Mouse (Mus musculus): ENCODE measurements at regions not wholly inside any gene's neighbourhood (a gene's known extent, or its start where the extent isn't known, plus 50 kb on each side); places are given as distances from the start of the nearest gene placed in this dataset.

- H3K4me1 ChIP-seq (replicated peaks; ENCODE audit: control insufficient read depth, insufficient read depth, low read length), result no peaks in the 10 kb centered on the region
- H3K36me3 ChIP-seq (ENCODE audit: control insufficient read depth, insufficient read depth, low read length), result no peaks in the 10 kb centered on the region
- H3K27me3 ChIP-seq (ENCODE audit: control insufficient read depth, insufficient read depth, low read length), result no peaks in the 10 kb centered on the region
- no peak overlapping the region for H3K27ac ChIP-seq (ENCODE audit: low read depth, low read length)
- 64% methylated on average over 11 of the region's 11 CpGs for WGBS
- DNase-seq (ENCODE audit: low spot score) (peak; percentile 19), ATAC-seq (ENCODE audit: low FRiP score) (no peak)
- H3K4me3 ChIP-seq (ENCODE audit: low read depth, low read length), result no peak overlapping the region
- H3K9ac ChIP-seq (ENCODE audit: low read depth, low read length), result no peak overlapping the region
- H3K4me2 ChIP-seq (replicated peaks; ENCODE audit: low read depth, low read length), result no peak overlapping the region
- no peaks in the 10 kb centered on the region for H3K9me3 ChIP-seq (ENCODE audit: control insufficient read depth, low read length)
Observed at GRCm38 (mm10) chr14:123187270-123188058, 203.6 kb upstream of the Tmtc4 start.

DNA sequence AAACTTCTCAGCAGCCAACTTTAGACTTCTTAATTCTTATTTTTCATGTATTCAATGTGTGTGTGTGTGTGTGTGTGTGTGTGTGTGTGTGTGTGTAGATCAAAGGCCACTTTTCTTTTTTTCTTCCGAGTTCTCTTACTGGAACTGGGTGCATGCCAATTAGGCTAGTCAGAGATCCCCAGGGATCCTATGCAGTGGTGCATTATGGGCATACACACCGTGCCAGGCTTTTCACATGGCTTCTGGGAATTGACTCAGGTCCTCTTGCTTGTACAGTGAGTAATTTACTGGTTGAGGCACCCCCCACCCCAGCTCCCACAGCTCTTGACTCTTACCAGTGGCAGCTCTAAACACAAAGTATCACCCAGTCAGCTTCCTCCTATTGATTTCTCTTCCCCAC, 189.3 kb upstream of the Tmtc4 start:
- Histone ChIP-seq H3K4me3 (ENCODE audit: low read depth, low read length) (no peak overlapping the region), H3K27ac (ENCODE audit: low read depth, low read length) (no peak overlapping the region), H3K9me3 (ENCODE audit: control insufficient read depth, low read length) (no peaks in the 10 kb centered on the region), H3K9ac (ENCODE audit: low read depth, low read length) (no peak overlapping the region), H3K36me3 (ENCODE audit: control insufficient read depth, insufficient read depth, low read length) (no peaks in the 10 kb centered on the region), H3K4me2 (replicated peaks; ENCODE audit: low read depth, low read length) (no peak overlapping the region), H3K27me3 (ENCODE audit: control insufficient read depth, insufficient read depth, low read length) (no peaks in the 10 kb centered on the region), H3K4me1 (replicated peaks; ENCODE audit: control insufficient read depth, insufficient read depth, low read length) (no peaks in the 10 kb centered on the region)
- ATAC-seq (ENCODE audit: low FRiP score) (no peak), DNase-seq (ENCODE audit: low spot score) (no peak)
- WGBS, result 75% methylated on average over 2 of the region's 2 CpGs

DNA sequence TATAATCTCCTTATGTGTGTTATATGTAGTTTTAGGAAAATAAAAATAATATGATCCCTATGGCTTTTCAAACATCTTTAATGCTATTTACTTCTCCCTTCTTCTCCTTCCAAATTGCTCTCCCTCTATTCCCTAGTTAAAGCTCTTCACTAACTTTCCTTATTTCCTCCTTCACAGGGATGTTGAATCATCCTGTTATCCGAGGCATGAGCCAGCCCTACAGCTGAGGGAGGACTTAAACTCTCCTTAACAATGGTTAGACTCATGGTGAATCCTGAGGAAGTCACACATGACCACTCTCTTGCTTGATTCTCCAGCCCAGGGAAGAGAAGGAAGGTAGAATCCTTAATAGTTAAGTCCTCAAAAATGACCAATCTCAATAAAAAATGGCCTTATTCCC, 188.0 kb upstream of the Tmtc4 start:
- WGBS, result 69% methylated on average over 1 of the region's 1 CpGs
- Histone ChIP-seq H3K4me1 (replicated peaks; ENCODE audit: control insufficient read depth, insufficient read depth, low read length) (no peaks in the 10 kb centered on the region), H3K27me3 (ENCODE audit: control insufficient read depth, insufficient read depth, low read length) (no peaks in the 10 kb centered on the region), H3K4me2 (replicated peaks; ENCODE audit: low read depth, low read length) (no peak overlapping the region), H3K9ac (ENCODE audit: low read depth, low read length) (no peak overlapping the region), H3K27ac (ENCODE audit: low read depth, low read length) (no peak overlapping the region), H3K9me3 (ENCODE audit: control insufficient read depth, low read length) (no peaks in the 10 kb centered on the region), H3K36me3 (ENCODE audit: control insufficient read depth, insufficient read depth, low read length) (no peaks in the 10 kb centered on the region), H3K4me3 (ENCODE audit: low read depth, low read length) (no peak overlapping the region)
- no peak for DNase-seq (ENCODE audit: low spot score)
- ATAC-seq (ENCODE audit: low FRiP score), result no peak

GRCm38 (mm10) chr14:123163842-123164241, 180.0 kb upstream of the Tmtc4 start:
- Histone ChIP-seq H3K9me3 (ENCODE audit: control insufficient read depth, low read length) (no peaks in the 10 kb centered on the region), H3K9ac (ENCODE audit: low read depth, low read length) (no peak overlapping the region), H3K36me3 (ENCODE audit: control insufficient read depth, insufficient read depth, low read length) (no peaks in the 10 kb centered on the region), H3K27ac (ENCODE audit: low read depth, low read length) (no peak overlapping the region), H3K4me1 (replicated peaks; ENCODE audit: control insufficient read depth, insufficient read depth, low read length) (no peaks in the 10 kb centered on the region), H3K4me2 (replicated peaks; ENCODE audit: low read depth, low read length) (no peak overlapping the region), H3K4me3 (ENCODE audit: low read depth, low read length) (no peak overlapping the region), H3K27me3 (ENCODE audit: control insufficient read depth, insufficient read depth, low read length) (no peaks in the 10 kb centered on the region)
- 60% methylated on average over 4 of the region's 4 CpGs for WGBS
- DNase-seq (ENCODE audit: low spot score) (no peak), ATAC-seq (ENCODE audit: low FRiP score) (no peak)

- H3K9me3 ChIP-seq (ENCODE audit: control insufficient read depth, low read length), result no peaks in the 10 kb centered on the region
- no peak overlapping the region for H3K9ac ChIP-seq (ENCODE audit: low read depth, low read length)
- ATAC-seq (ENCODE audit: low FRiP score) (no peak), DNase-seq (ENCODE audit: low spot score) (no peak)
- H3K4me3 ChIP-seq (ENCODE audit: low read depth, low read length), result no peak overlapping the region
- WGBS, result 61% methylated on average over 5 of the region's 5 CpGs
- H3K4me1 ChIP-seq (replicated peaks; ENCODE audit: control insufficient read depth, insufficient read depth, low read length), result no peaks in the 10 kb centered on the region
- H3K27ac ChIP-seq (ENCODE audit: low read depth, low read length), result no peak overlapping the region
- no peaks in the 10 kb centered on the region for H3K27me3 ChIP-seq (ENCODE audit: control insufficient read depth, insufficient read depth, low read length)
- H3K4me2 ChIP-seq (replicated peaks; ENCODE audit: low read depth, low read length), result no peak overlapping the region
- H3K36me3 ChIP-seq (ENCODE audit: control insufficient read depth, insufficient read depth, low read length), result no peaks in the 10 kb centered on the region
Observed at GRCm38 (mm10) chr14:123143489-123144046, 159.7 kb upstream of the Tmtc4 start.

GRCm38 (mm10) chr14:123138743-123139705, 155.2 kb upstream of the Tmtc4 start:
- no peaks in the 10 kb centered on the region for H3K4me1 ChIP-seq (replicated peaks; ENCODE audit: control insufficient read depth, insufficient read depth, low read length)
- DNase-seq (ENCODE audit: low spot score), result no peak
- H3K9me3 ChIP-seq (ENCODE audit: control insufficient read depth, low read length), result no peaks in the 10 kb centered on the region
- WGBS, result 68% methylated on average over 6 of the region's 6 CpGs
- H3K9ac ChIP-seq (ENCODE audit: low read depth, low read length), result no peak overlapping the region
- ATAC-seq (ENCODE audit: low FRiP score), result peak; percentile 45
- H3K27ac ChIP-seq (ENCODE audit: low read depth, low read length), result no peak overlapping the region
- H3K4me2 ChIP-seq (replicated peaks; ENCODE audit: low read depth, low read length), result no peak overlapping the region
- no peaks in the 10 kb centered on the region for H3K36me3 ChIP-seq (ENCODE audit: control insufficient read depth, insufficient read depth, low read length)
- H3K4me3 ChIP-seq (ENCODE audit: low read depth, low read length), result no peak overlapping the region
- no peaks in the 10 kb centered on the region for H3K27me3 ChIP-seq (ENCODE audit: control insufficient read depth, insufficient read depth, low read length)

GRCm38 (mm10) chr14:123133979-123134378, 150.1 kb upstream of the Tmtc4 start:
- Histone ChIP-seq H3K36me3 (ENCODE audit: control insufficient read depth, insufficient read depth, low read length) (no peaks in the 10 kb centered on the region), H3K27ac (ENCODE audit: low read depth, low read length) (no peak overlapping the region), H3K4me3 (ENCODE audit: low read depth, low read length) (no peak overlapping the region), H3K4me1 (replicated peaks; ENCODE audit: control insufficient read depth, insufficient read depth, low read length) (no peaks in the 10 kb centered on the region), H3K9me3 (ENCODE audit: control insufficient read depth, low read length) (no peaks in the 10 kb centered on the region), H3K9ac (ENCODE audit: low read depth, low read length) (no peak overlapping the region), H3K4me2 (replicated peaks; ENCODE audit: low read depth, low read length) (no peak overlapping the region), H3K27me3 (ENCODE audit: control insufficient read depth, insufficient read depth, low read length) (no peaks in the 10 kb centered on the region)
- DNase-seq (ENCODE audit: low spot score), result no peak
- 71% methylated on average over 1 of the region's 1 CpGs for WGBS
- no peak for ATAC-seq (ENCODE audit: low FRiP score)

- ATAC-seq (ENCODE audit: low FRiP score) (no peak), DNase-seq (ENCODE audit: low spot score) (no peak)
- Histone ChIP-seq H3K4me1 (replicated peaks; ENCODE audit: control insufficient read depth, insufficient read depth, low read length) (no peaks in the 10 kb centered on the region), H3K9me3 (ENCODE audit: control insufficient read depth, low read length) (no peaks in the 10 kb centered on the region), H3K36me3 (ENCODE audit: control insufficient read depth, insufficient read depth, low read length) (no peaks in the 10 kb centered on the region), H3K27me3 (ENCODE audit: control insufficient read depth, insufficient read depth, low read length) (no peaks in the 10 kb centered on the region), H3K9ac (ENCODE audit: low read depth, low read length) (no peak overlapping the region), H3K4me2 (replicated peaks; ENCODE audit: low read depth, low read length) (no peak overlapping the region), H3K27ac (ENCODE audit: low read depth, low read length) (no peak overlapping the region), H3K4me3 (ENCODE audit: low read depth, low read length) (no peak overlapping the region)
- WGBS, result 85% methylated on average over 2 of the region's 2 CpGs
Observed at GRCm38 (mm10) chr14:123120361-123120760, 136.5 kb upstream of the Tmtc4 start.

All from hindbrain, embryonic 11.5 days (tissue).